Mouse (Mus musculus): ENCODE data around the gene Gm20431. TPM values are rescaled to one million over a fixed set of nuclear protein-coding genes. Genes with fewer than 3 reads are reported as not detected.

Gm20431 gene
- total RNA-seq, 2 experiments from 2014 or later, result 43.9 to 47.8 TPM

GRCm38 (mm10) chr2:167690219-167690961, 29.1 kb upstream of the Gm20431 start:
- intact Hi-C loops (cut with DNase I), result loop anchor here (2.0 kb wide), 1 partner anchor 92 kb away; no protein-coding TSS in a partner anchor
- DNase-seq (ENCODE audit: low spot score in 2 of 2), result peak; percentile 52 to 58

GRCm38 (mm10) chr2:167689501-167690218, 28.4 kb upstream of the Gm20431 start, which contains the start of gene Tmem189:
TSS of gene Tmem189 (minus strand) at chr2:167689822.
- peak; percentile 59 to 71 for DNase-seq (ENCODE audit: low spot score in 2 of 2)
- intact Hi-C loops (cut with DNase I), result loop anchor here (2.0 to 5.0 kb wide), 3 partner anchors 93 to 408 kb away; no protein-coding TSS in a partner anchor

GRCm38 (mm10) chr2:167688498-167689451, 27.5 kb upstream of the Gm20431 start, which contains the start of gene Cebpb:
TSS of gene Cebpb (plus strand) at chr2:167688915.
- peak; percentile 79 to 87 for DNase-seq (ENCODE audit: low spot score in 2 of 2)
- intact Hi-C loops (cut with DNase I), result loop anchor here (5.0 kb wide), 2 partner anchors 329 to 409 kb away; no protein-coding TSS in a partner anchor

GRCm38 (mm10) chr2:167688126-167688497, 26.8 kb upstream of the Gm20431 start:
- DNase-seq (ENCODE audit: low spot score in 2 of 2), result peak in 1 of 2 experiments; percentile 34

GRCm38 (mm10) chr2:167687651-167688101, 26.4 kb upstream of the Gm20431 start:
- no peak for DNase-seq (ENCODE audit: low spot score in 2 of 2)
- intact Hi-C loops (cut with DNase I), result loop anchor here (5.0 kb wide), 2 partner anchors 330 to 410 kb away; no protein-coding TSS in a partner anchor

More at GRCm38 (mm10) chr2:167688126-167688497, 26.8 kb upstream of the Gm20431 start:
- intact Hi-C loops (cut with DNase I), result loop anchor here (5.0 kb wide), 2 partner anchors 329 to 409 kb away; no protein-coding TSS in a partner anchor

- intact Hi-C loops (cut with DNase I), result loop anchor here (5.0 kb wide), 2 partner anchors 330 to 410 kb away; no protein-coding TSS in a partner anchor
- no peak for DNase-seq (ENCODE audit: low spot score in 2 of 2)
Measured at GRCm38 (mm10) chr2:167687250-167687586, 25.9 kb upstream of the Gm20431 start.

- DNase-seq (ENCODE audit: low spot score in 2 of 2), result no peak
- intact Hi-C loops (cut with DNase I), result loop anchor here (5.0 kb wide), 2 partner anchors 331 to 411 kb away; no protein-coding TSS in a partner anchor
Measured at GRCm38 (mm10) chr2:167686382-167687249, 25.3 kb upstream of the Gm20431 start.

- intact Hi-C loops (cut with DNase I), result loop anchor here (1.0 to 5.0 kb wide), 3 partner anchors 209 to 411 kb away; no protein-coding TSS in a partner anchor
- DNase-seq (ENCODE audit: low spot score in 2 of 2), result no peak
Measured at GRCm38 (mm10) chr2:167685865-167686264, 24.6 kb upstream of the Gm20431 start.

GRCm38 (mm10) chr2:167685137-167685536, 23.8 kb upstream of the Gm20431 start:
- intact Hi-C loops (cut with DNase I), result loop anchor here (1.0 to 5.0 kb wide), 3 partner anchors 210 to 412 kb away; no protein-coding TSS in a partner anchor
- peak; percentile 97 to 98 for DNase-seq (ENCODE audit: low spot score in 2 of 2)

GRCm38 (mm10) chr2:167683721-167684120, 22.4 kb upstream of the Gm20431 start:
- no peak for DNase-seq (ENCODE audit: low spot score in 2 of 2)
- intact Hi-C loops (cut with DNase I), result no loop called here

- peak in 1 of 2 experiments; percentile 36 for DNase-seq (ENCODE audit: low spot score in 2 of 2)
- intact Hi-C loops (cut with DNase I), result no loop called here
Measured at GRCm38 (mm10) chr2:167680657-167681056, 19.4 kb upstream of the Gm20431 start.

- intact Hi-C loops (cut with DNase I), result loop anchor here (2.0 kb wide), 1 partner anchor 149 kb away; no protein-coding TSS in a partner anchor
- peak; percentile 66 to 73 for DNase-seq (ENCODE audit: low spot score in 2 of 2)
Measured at GRCm38 (mm10) chr2:167679902-167680430, 18.7 kb upstream of the Gm20431 start.

GRCm38 (mm10) chr2:167678600-167678999, 17.3 kb upstream of the Gm20431 start:
- no peak for DNase-seq (ENCODE audit: low spot score in 2 of 2)
- intact Hi-C loops (cut with DNase I), result loop anchor here (2.0 kb wide), 1 partner anchor 148 kb away; no protein-coding TSS in a partner anchor

GRCm38 (mm10) chr2:167675120-167675909, 14.0 kb upstream of the Gm20431 start:
- peak in 1 of 2 experiments; percentile 28 for DNase-seq (ENCODE audit: low spot score in 2 of 2)
- intact Hi-C loops (cut with DNase I), result loop anchor here (2.0 kb wide), 1 partner anchor 35 kb away; no protein-coding TSS in a partner anchor

- intact Hi-C loops (cut with DNase I), result no loop called here
- no peak for DNase-seq (ENCODE audit: low spot score in 2 of 2)
Measured at GRCm38 (mm10) chr2:167672212-167672685, 11.0 kb upstream of the Gm20431 start.

GRCm38 (mm10) chr2:167671101-167671633, 9.9 kb upstream of the Gm20431 start:
- no peak for DNase-seq (ENCODE audit: low spot score in 2 of 2)
- intact Hi-C loops (cut with DNase I), result no loop called here

Data from left cerebral cortex, postnatal 25 days (tissue).